Mouse (Mus musculus) left cerebral cortex, postnatal 14 days (tissue): Measurements from ENCODE around the gene Kcnab3. TPM values are rescaled to one million over a fixed set of nuclear protein-coding genes. Genes with fewer than 3 reads are reported as not detected.

Experiments
- total RNA-seq, 2 experiments: library from RNA; stranded (reverse); gene quantifications; 2 replicates each; pipeline ENCODE4 v1.2.3; 2021

Kcnab3 gene
- total RNA-seq, 2 experiments from 2014 or later: 30.8 to 36.9 TPM

Other genes with a start within 250 kb of the Kcnab3 start
- 1,000 to 10,000 TPM; 1,220 to 1,271 TPM for gene Vamp2, start 237.8 kb upstream of the Kcnab3 start, total RNA-seq
- gene Per1, start 231.0 kb upstream of the Kcnab3 start, total RNA-seq: 100 to 1,000 TPM in 1 of 2 experiments, 10 to 100 TPM in 1; 90.4 to 112 TPM
- under 1 TPM; 0.55 to 0.70 TPM for gene Hes7, start 205.9 kb upstream of the Kcnab3 start, total RNA-seq
- gene 9130213A22Rik, start 203.7 kb upstream of the Kcnab3 start, total RNA-seq: under 1 TPM; 0.27 to 0.51 TPM
- gene Aloxe3, start 200.4 kb upstream of the Kcnab3 start, total RNA-seq: 1 to 10 TPM; 3.7 to 5.7 TPM
- 1 to 10 TPM; 1.5 to 1.9 TPM for gene Alox12b, start 169.3 kb upstream of the Kcnab3 start, total RNA-seq
- gene Alox8, start 128.4 kb upstream of the Kcnab3 start, total RNA-seq: 1 to 10 TPM; 3.7 to 4.1 TPM
- under 1 TPM; 0.40 to 0.80 TPM for gene Gucy2e, start 89.2 kb upstream of the Kcnab3 start, total RNA-seq
- 10 to 100 TPM; 13.4 to 16.1 TPM for gene Cntrob, start 2.5 kb upstream of the Kcnab3 start, total RNA-seq
- 10 to 100 TPM; 60.1 to 67.7 TPM for gene Trappc1, start 2.3 kb upstream of the Kcnab3 start, total RNA-seq
- 100 to 1,000 TPM in 1 of 2 experiments, 10 to 100 TPM in 1; 95.7 to 101 TPM for gene Rnf227, start 14.2 kb downstream of the Kcnab3 start, total RNA-seq
- 100 to 1,000 TPM; 531 to 563 TPM for gene Chd3, start 43.1 kb downstream of the Kcnab3 start, total RNA-seq
- gene Naa38, start 69.2 kb downstream of the Kcnab3 start, total RNA-seq: 100 to 1,000 TPM in 1 of 2 experiments, 10 to 100 TPM in 1; 92.0 to 106 TPM
- gene Cyb5d1, start 69.4 kb downstream of the Kcnab3 start, total RNA-seq: 10 to 100 TPM; 36.8 to 42.0 TPM
- 1 to 10 TPM; 2.6 to 2.9 TPM for gene Tmem88, start 72.0 kb downstream of the Kcnab3 start, total RNA-seq
- 10 to 100 TPM; 33.0 to 33.3 TPM for gene Kdm6b, start 87.4 kb downstream of the Kcnab3 start, total RNA-seq
- gene Dnah2, start 222.9 kb downstream of the Kcnab3 start, total RNA-seq: 1 to 10 TPM; 3.5 to 3.6 TPM
- 100 to 1,000 TPM in 1 of 2 experiments, 10 to 100 TPM in 1; 71.8 to 100 TPM for gene Efnb3, start 233.9 kb downstream of the Kcnab3 start, total RNA-seq